Mouse (Mus musculus): ENCODE results near the gene Tshz3. TPM values are rescaled to one million over a fixed set of nuclear protein-coding genes. Genes with fewer than 3 reads are reported as not detected.

Gene Tshz3
- total and polyA plus RNA-seq, 3 experiments = not detected

DNA sequence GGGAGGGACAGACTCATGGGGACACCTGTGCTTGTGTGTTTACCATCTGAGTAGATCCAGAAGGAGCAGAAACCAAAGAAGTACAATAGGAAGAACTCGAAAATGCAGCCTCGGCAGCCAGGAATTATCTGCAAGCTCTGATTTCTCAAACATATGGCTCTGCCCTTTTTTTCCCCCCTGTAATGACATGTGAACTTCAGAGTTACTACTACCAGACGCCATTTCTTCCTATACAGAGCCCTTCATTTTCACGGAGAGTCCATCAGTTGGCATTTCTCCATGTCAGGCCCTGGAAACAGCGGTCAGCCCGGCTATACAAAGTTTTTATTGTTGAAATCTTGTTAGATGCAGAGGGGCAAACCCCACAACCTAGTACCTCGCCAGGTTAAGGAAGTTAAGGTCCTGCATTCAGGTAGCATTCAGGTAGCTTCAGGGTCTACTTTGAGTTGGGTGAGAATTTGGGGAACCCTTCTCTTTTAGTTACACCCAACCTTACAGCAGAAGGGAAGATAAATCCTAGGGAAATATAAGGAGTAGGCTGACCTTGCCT is 3.2 kb upstream of the Tshz3 start:
- Histone ChIP-seq H3K9me3 (replicated peaks; ENCODE audit: insufficient read depth, low read length) (no peaks in the 10 kb centered on the region), H3K4me3 (ENCODE audit: control insufficient read depth in 1 of 2, insufficient read depth in 1 of 2, low read depth in 2 of 2, low read length in 2 of 2) (no peak overlapping the region), H3K27me3 (ENCODE audit: control insufficient read depth in 1 of 2, insufficient read depth in 2 of 2, low read length in 2 of 2) (no peaks in the 10 kb centered on the region), H3K79me2 (ENCODE audit: control insufficient read depth, insufficient read depth, low read length, poor library complexity) (no peaks in the 10 kb centered on the region), H3K36me3 (ENCODE audit: control insufficient read depth in 1 of 2, insufficient read depth in 2 of 2, low read length in 2 of 2) (no peaks in the 10 kb centered on the region), H3K27ac (ENCODE audit: control insufficient read depth, low read depth, low read length) (no peak overlapping the region), H3K9ac (ENCODE audit: control insufficient read depth, low read depth, low read length, poor library complexity, severe bottlenecking) (no peak overlapping the region), H3K4me1 (ENCODE audit: control insufficient read depth in 1 of 2, insufficient read depth in 2 of 2, low read length in 2 of 2) (no peaks in the 10 kb centered on the region)
- TF ChIP-seq JUND (IDR thresholded peaks at IDR 0.05; ENCODE audit: low read depth, low read length) (no peak), NRF1 (IDR thresholded peaks at IDR 0.05; ENCODE audit: insufficient read depth, low read depth, low read length, poor library complexity, severe bottlenecking) (no peak), ZMIZ1 (IDR thresholded peaks at IDR 0.05; ENCODE audit: low read depth, low read length) (no peak), EP300 (IDR thresholded peaks at IDR 0.05; ENCODE audit: low read depth in 1 of 2, low read length in 2 of 2) (no peak), POLR2AphosphoS2 (IDR thresholded peaks at IDR 0.05; ENCODE audit: low read length) (no peak), MAX (IDR thresholded peaks at IDR 0.05; ENCODE audit: low read length) (no peak), BHLHE40 (IDR thresholded peaks at IDR 0.05; ENCODE audit: borderline replicate concordance, low read depth, low read length) (no peak), MYB (IDR thresholded peaks at IDR 0.05; ENCODE audit: low read depth, low read length) (no peak), MYC (IDR thresholded peaks at IDR 0.05; ENCODE audit: low read depth, low read length) (no peak)
- no peak for DNase-seq (ENCODE audit: low read depth, low spot score)

DNA sequence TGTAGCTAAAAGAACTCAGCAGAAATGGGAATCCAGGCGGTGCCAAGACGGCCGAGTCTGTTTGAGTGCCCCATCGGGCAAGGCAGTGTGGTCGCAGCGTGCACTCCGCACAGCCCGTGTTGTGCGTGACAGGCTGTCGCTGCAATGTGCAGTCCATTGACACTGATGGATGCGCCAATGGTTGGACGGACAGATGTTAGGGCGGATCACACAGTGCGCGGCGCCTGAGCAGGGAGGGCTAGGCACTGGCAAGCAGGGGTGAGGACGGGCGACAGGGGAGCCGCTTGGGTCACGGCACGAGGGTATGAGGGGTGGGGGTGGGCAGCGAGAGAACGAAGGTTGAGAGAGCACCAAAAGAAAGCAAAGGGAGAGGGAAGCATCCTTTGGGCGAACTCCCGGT is 2.6 kb upstream of the Tshz3 start:
- no peaks in the 10 kb centered on the region for H3K9me3 ChIP-seq (replicated peaks; ENCODE audit: insufficient read depth, low read length)
- no peak for DNase-seq (ENCODE audit: low read depth, low spot score)
- H3K4me3 ChIP-seq (ENCODE audit: control insufficient read depth in 1 of 2, insufficient read depth in 1 of 2, low read depth in 2 of 2, low read length in 2 of 2) = no peak overlapping the region
- H3K27me3 ChIP-seq (ENCODE audit: control insufficient read depth in 1 of 2, insufficient read depth in 2 of 2, low read length in 2 of 2) = no peaks in the 10 kb centered on the region
- no peaks in the 10 kb centered on the region for H3K4me1 ChIP-seq (ENCODE audit: control insufficient read depth in 1 of 2, insufficient read depth in 2 of 2, low read length in 2 of 2)
- H3K79me2 ChIP-seq (ENCODE audit: control insufficient read depth, insufficient read depth, low read length, poor library complexity) = no peaks in the 10 kb centered on the region
- no peaks in the 10 kb centered on the region for H3K36me3 ChIP-seq (ENCODE audit: control insufficient read depth in 1 of 2, insufficient read depth in 2 of 2, low read length in 2 of 2)
- TF ChIP-seq ZC3H11A (IDR thresholded peaks at IDR 0.05; ENCODE audit: low read depth, low read length) (no peak), CHD1 (IDR thresholded peaks at IDR 0.05; ENCODE audit: low read depth, low read length) (no peak), ZNF384 (IDR thresholded peaks at IDR 0.05; ENCODE audit: low read depth, low read length) (no peak), CHD2 (IDR thresholded peaks at IDR 0.05; ENCODE audit: low read length) (no peak), SIN3A (IDR thresholded peaks at IDR 0.05; ENCODE audit: low read length) (no peak), POLR2AphosphoS5 (IDR thresholded peaks at IDR 0.05; ENCODE audit: borderline replicate concordance, low read depth, low read length) (no peak)
- no peak overlapping the region for H3K27ac ChIP-seq (ENCODE audit: control insufficient read depth, low read depth, low read length)
- H3K9ac ChIP-seq (ENCODE audit: control insufficient read depth, low read depth, low read length, poor library complexity, severe bottlenecking) = no peak overlapping the region

- H3K4me3 ChIP-seq (ENCODE audit: control insufficient read depth in 1 of 2, insufficient read depth in 1 of 2, low read depth in 2 of 2, low read length in 2 of 2) = no peak overlapping the region
- H3K9ac ChIP-seq (ENCODE audit: control insufficient read depth, low read depth, low read length, poor library complexity, severe bottlenecking) = no peak overlapping the region
- H3K27ac ChIP-seq (ENCODE audit: control insufficient read depth, low read depth, low read length) = no peak overlapping the region
- no peak for DNase-seq (ENCODE audit: low read depth, low spot score)
- H3K4me1 ChIP-seq (ENCODE audit: control insufficient read depth in 1 of 2, insufficient read depth in 2 of 2, low read length in 2 of 2) = no peaks in the 10 kb centered on the region
- no peaks in the 10 kb centered on the region for H3K79me2 ChIP-seq (ENCODE audit: control insufficient read depth, insufficient read depth, low read length, poor library complexity)
- H3K36me3 ChIP-seq (ENCODE audit: control insufficient read depth in 1 of 2, insufficient read depth in 2 of 2, low read length in 2 of 2) = no peaks in the 10 kb centered on the region
- TF ChIP-seq SIN3A (IDR thresholded peaks at IDR 0.05; ENCODE audit: low read length) (no peak), ZMIZ1 (IDR thresholded peaks at IDR 0.05; ENCODE audit: low read depth, low read length) (no peak), BHLHE40 (IDR thresholded peaks at IDR 0.05; ENCODE audit: borderline replicate concordance, low read depth, low read length) (no peak), TCF12 (IDR thresholded peaks at IDR 0.05; ENCODE audit: low read depth, low read length) (no peak), JUND (IDR thresholded peaks at IDR 0.05; ENCODE audit: low read depth, low read length) (no peak), KAT2A (conservative IDR thresholded peaks at IDR 0.05; ENCODE audit: low read depth, low read length) (no peak), ZNF384 (IDR thresholded peaks at IDR 0.05; ENCODE audit: low read depth, low read length) (no peak), RCOR1 (IDR thresholded peaks at IDR 0.05; ENCODE audit: low read depth, low read length) (no peak), MYC (IDR thresholded peaks at IDR 0.05; ENCODE audit: low read depth, low read length) (no peak)
- H3K9me3 ChIP-seq (replicated peaks; ENCODE audit: insufficient read depth, low read length) = no peaks in the 10 kb centered on the region
- no peaks in the 10 kb centered on the region for H3K27me3 ChIP-seq (ENCODE audit: control insufficient read depth in 1 of 2, insufficient read depth in 2 of 2, low read length in 2 of 2)
These were observed 2.1 kb upstream of the Tshz3 start for GRCm38 (mm10) chr7:36695791-36696241.
